Mouse (Mus musculus) kidney, postnatal 25 days (tissue): Measurements from ENCODE around the gene Tmem179.

Source experiments
- DNase-seq, 2 experiments: peaks; one replicate each; pipeline ENCODE4 v3.0.0; 2021; ENCODE audit warnings: mixed read lengths in 2 of 2

Gene Tmem179

GRCm38 (mm10) chr12:112516697-112517337, at the start of gene Tmem179:
Tmem179 (minus strand) TSS chr12:112516747.
- peak; percentile 83 to 87 for DNase-seq

GRCm38 (mm10) chr12:112563011-112563410, 46.5 kb upstream of the Tmem179 start:
- no peak for DNase-seq

- no peak for DNase-seq
Measured at GRCm38 (mm10) chr12:112562462-112562861, 45.9 kb upstream of the Tmem179 start.

GRCm38 (mm10) chr12:112561163-112561562, 44.6 kb upstream of the Tmem179 start:
- DNase-seq, result no peak

GRCm38 (mm10) chr12:112560176-112560797, 43.7 kb upstream of the Tmem179 start:
- DNase-seq, result peak; percentile 45 to 47

- peak in 1 of 2 experiments; percentile 41 for DNase-seq
Measured at GRCm38 (mm10) chr12:112559671-112560070, 43.1 kb upstream of the Tmem179 start.

GRCm38 (mm10) chr12:112559231-112559630, 42.7 kb upstream of the Tmem179 start:
- DNase-seq, result peak; percentile 59 to 74

GRCm38 (mm10) chr12:112557219-112557618, 40.7 kb upstream of the Tmem179 start:
- DNase-seq, result no peak

GRCm38 (mm10) chr12:112556531-112557060, 40.0 kb upstream of the Tmem179 start:
- DNase-seq, result no peak

GRCm38 (mm10) chr12:112554900-112555299, 38.4 kb upstream of the Tmem179 start:
- DNase-seq, result peak; percentile 67 to 86

- no peak for DNase-seq
Measured at GRCm38 (mm10) chr12:112552520-112552919, 36.0 kb upstream of the Tmem179 start.

- peak; percentile 77 to 85 for DNase-seq
Measured at GRCm38 (mm10) chr12:112551861-112552375, 35.4 kb upstream of the Tmem179 start.

- DNase-seq, result no peak
Measured at GRCm38 (mm10) chr12:112549287-112549686, 32.7 kb upstream of the Tmem179 start.

- no peak for DNase-seq
Measured at GRCm38 (mm10) chr12:112546110-112546509, 29.6 kb upstream of the Tmem179 start.

- DNase-seq, result no peak
Measured at GRCm38 (mm10) chr12:112544946-112545701, 28.6 kb upstream of the Tmem179 start.

- DNase-seq, result no peak
Measured at GRCm38 (mm10) chr12:112543941-112544340, 27.4 kb upstream of the Tmem179 start.

- DNase-seq, result peak; percentile 90 to 94
Measured at GRCm38 (mm10) chr12:112542920-112543300, 26.4 kb upstream of the Tmem179 start.

- DNase-seq, result peak in 1 of 2 experiments; percentile 63
Measured at GRCm38 (mm10) chr12:112542257-112542919, 25.8 kb upstream of the Tmem179 start.

GRCm38 (mm10) chr12:112541483-112542091, 25.0 kb upstream of the Tmem179 start:
- DNase-seq, result no peak

GRCm38 (mm10) chr12:112540321-112540720, 23.8 kb upstream of the Tmem179 start:
- DNase-seq, result no peak

GRCm38 (mm10) chr12:112539466-112539965, 23.0 kb upstream of the Tmem179 start:
- no peak for DNase-seq

- no peak for DNase-seq
Measured at GRCm38 (mm10) chr12:112538356-112538755, 21.8 kb upstream of the Tmem179 start.
